Mouse (Mus musculus) adrenal gland, postnatal 14 days (tissue): Measurements from ENCODE around the gene Sntg2. TPM values are rescaled to one million over a fixed set of nuclear protein-coding genes. Genes with fewer than 3 reads are reported as not detected.

ENCODE experiments used
- DNase-seq: peaks from one replicate; pipeline ENCODE4 v3.0.0; 2021; ENCODE audit warnings: mixed read lengths
- total RNA-seq: library from RNA; stranded (reverse); gene quantifications from 2 replicates; pipeline ENCODE4 v1.2.3, GENCODE M21; 2021

Gene Sntg2
- total RNA-seq, 1 experiment from 2014 or later = 0.85 TPM

- DNase-seq = no peak
These were observed 172.1 kb downstream of the Sntg2 start for GRCm38 (mm10) chr12:30201031-30201430.

GRCm38 (mm10) chr12:30200621-30201020, 172.6 kb downstream of the Sntg2 start:
- DNase-seq = no peak

GRCm38 (mm10) chr12:30199735-30200134, 173.4 kb downstream of the Sntg2 start:
- DNase-seq = peak; percentile 45

- no peak for DNase-seq
These were observed 174.9 kb downstream of the Sntg2 start for GRCm38 (mm10) chr12:30198250-30198649.

GRCm38 (mm10) chr12:30181721-30182120, 191.5 kb downstream of the Sntg2 start:
- no peak for DNase-seq

- DNase-seq = no peak
These were observed 193.6 kb downstream of the Sntg2 start for GRCm38 (mm10) chr12:30179623-30180022.

- DNase-seq = no peak
These were observed 195.2 kb downstream of the Sntg2 start for GRCm38 (mm10) chr12:30177966-30178365.

GRCm38 (mm10) chr12:30177529-30177928, 195.6 kb downstream of the Sntg2 start:
- DNase-seq = no peak

- no peak for DNase-seq
These were observed 204.7 kb downstream of the Sntg2 start for GRCm38 (mm10) chr12:30168491-30168890.

GRCm38 (mm10) chr12:30164538-30164937, 208.6 kb downstream of the Sntg2 start:
- DNase-seq = no peak

GRCm38 (mm10) chr12:30164005-30164404, 209.2 kb downstream of the Sntg2 start:
- DNase-seq = no peak

- DNase-seq = no peak
These were observed 211.3 kb downstream of the Sntg2 start for GRCm38 (mm10) chr12:30161731-30162406.

- peak; percentile 77 for DNase-seq
These were observed 212.7 kb downstream of the Sntg2 start for GRCm38 (mm10) chr12:30160475-30160874.

GRCm38 (mm10) chr12:30159788-30160187, 213.4 kb downstream of the Sntg2 start:
- DNase-seq = no peak

- no peak for DNase-seq
These were observed 219.0 kb downstream of the Sntg2 start for GRCm38 (mm10) chr12:30154079-30154673.

GRCm38 (mm10) chr12:30142085-30142484, 231.1 kb downstream of the Sntg2 start:
- peak; percentile 72 for DNase-seq

- DNase-seq = no peak
These were observed 240.7 kb downstream of the Sntg2 start, which contains the start of gene Tpo for GRCm38 (mm10) chr12:30132524-30132923. TSS of gene Tpo (minus strand) at chr12:30132624.

GRCm38 (mm10) chr12:30129411-30129716, 243.8 kb downstream of the Sntg2 start:
- no peak for DNase-seq

- peak; percentile 73 for DNase-seq
These were observed 244.4 kb downstream of the Sntg2 start for GRCm38 (mm10) chr12:30128561-30129410.
